Mouse (Mus musculus): Measurements from ENCODE around the gene Gm10974. TPM values are rescaled to one million over a fixed set of nuclear protein-coding genes. Genes with fewer than 3 reads are reported as not detected.

Gm10974 gene
- total RNA-seq, 2 experiments from 2014 or later, result not detected

GRCm38 (mm10) chr7:66397288-66397687 is 31.6 kb downstream of the Gm10974 start:
- intact Hi-C loops (cut with DNase I; ENCODE audit: low total_unique reads), result loop anchor here (5.0 kb wide), 1 partner anchor 295 kb away; no protein-coding TSS in a partner anchor
- DNase-seq, result no peak

DNA sequence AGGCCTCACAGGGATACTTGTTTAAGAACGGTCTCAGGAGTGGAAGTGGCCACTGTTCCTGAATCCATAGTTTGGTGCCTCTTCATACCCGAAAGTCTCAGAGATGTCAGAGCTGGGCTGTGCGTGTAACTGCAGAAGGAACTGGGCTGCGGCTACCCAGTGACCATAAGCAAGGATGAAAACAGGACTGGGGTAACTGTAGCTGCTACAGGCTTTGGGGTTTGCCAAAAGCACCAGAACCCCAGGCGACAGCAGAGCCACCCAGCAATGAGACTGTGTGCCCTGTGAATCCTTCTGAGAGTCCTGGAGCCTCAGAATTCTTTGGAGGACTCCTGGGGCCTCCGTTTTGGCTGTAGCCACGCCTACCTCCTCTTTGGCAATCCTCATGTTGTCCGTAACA is 35.9 kb downstream of the Gm10974 start:
- DNase-seq, result no peak
- intact Hi-C loops (cut with DNase I; ENCODE audit: low total_unique reads), result no loop called here

DNA sequence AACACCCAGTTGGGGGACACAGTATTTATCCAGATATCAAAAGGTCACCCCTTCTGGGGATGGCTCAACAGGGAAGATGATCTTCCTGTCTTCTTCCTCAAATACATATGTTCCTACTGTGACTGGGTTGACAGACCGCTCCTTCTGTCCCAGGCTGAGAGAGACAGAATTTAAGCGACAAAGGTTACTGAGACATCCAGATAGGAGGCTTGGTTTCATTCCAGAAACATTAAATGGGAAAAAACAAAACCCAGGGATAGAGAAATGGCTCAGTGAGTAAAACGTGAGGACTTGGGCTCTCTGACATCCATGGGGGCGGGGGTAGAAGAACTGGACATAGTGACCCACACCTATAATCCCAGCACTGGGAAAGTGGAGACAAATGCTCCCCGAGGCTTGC is 37.2 kb downstream of the Gm10974 start:
- intact Hi-C loops (cut with DNase I; ENCODE audit: low total_unique reads), result no loop called here
- no peak for DNase-seq

GRCm38 (mm10) chr7:66404141-66404540 is 38.4 kb downstream of the Gm10974 start:
- intact Hi-C loops (cut with DNase I; ENCODE audit: low total_unique reads), result no loop called here
- DNase-seq, result no peak

DNA sequence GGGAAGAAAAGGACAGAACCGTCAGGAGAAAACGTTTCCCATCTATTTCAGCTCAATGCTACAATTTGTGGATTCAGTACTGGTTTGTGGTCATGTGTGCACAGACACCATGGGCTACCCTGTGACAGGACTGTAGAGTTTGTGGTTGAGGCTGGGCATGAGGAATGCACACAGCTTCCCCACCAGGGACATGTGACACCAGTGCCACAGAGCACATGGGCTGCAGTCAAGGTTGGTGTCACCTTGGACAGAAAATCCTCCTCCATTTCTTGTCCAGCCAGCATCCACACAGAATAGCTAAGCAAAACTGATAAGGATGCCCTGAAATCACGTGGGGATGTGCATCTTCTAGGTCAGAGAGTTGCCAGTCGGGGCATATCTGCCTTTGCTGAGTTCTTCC is 39.1 kb downstream of the Gm10974 start:
- no peak for DNase-seq
- intact Hi-C loops (cut with DNase I; ENCODE audit: low total_unique reads), result no loop called here

DNA sequence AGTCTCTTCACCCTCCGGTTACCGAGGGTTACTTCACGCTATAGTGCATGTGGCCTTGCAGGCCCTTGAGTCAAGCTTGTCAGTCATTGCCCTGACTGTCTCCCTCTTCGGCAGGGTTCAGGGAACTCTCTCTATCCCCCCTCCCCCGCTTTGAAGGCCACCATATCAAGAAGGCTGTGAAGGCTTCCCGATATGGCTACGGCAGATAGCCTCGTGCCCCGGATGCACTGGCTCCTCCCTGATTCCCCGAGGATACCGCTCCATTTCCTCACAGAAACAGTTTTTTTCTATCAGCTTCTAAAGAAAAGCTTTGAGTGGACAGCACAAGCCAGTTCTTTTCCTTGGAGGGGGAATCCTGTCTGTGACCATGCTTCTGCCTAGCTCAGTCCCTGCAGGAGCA is 39.8 kb downstream of the Gm10974 start:
- DNase-seq, result no peak

DNA sequence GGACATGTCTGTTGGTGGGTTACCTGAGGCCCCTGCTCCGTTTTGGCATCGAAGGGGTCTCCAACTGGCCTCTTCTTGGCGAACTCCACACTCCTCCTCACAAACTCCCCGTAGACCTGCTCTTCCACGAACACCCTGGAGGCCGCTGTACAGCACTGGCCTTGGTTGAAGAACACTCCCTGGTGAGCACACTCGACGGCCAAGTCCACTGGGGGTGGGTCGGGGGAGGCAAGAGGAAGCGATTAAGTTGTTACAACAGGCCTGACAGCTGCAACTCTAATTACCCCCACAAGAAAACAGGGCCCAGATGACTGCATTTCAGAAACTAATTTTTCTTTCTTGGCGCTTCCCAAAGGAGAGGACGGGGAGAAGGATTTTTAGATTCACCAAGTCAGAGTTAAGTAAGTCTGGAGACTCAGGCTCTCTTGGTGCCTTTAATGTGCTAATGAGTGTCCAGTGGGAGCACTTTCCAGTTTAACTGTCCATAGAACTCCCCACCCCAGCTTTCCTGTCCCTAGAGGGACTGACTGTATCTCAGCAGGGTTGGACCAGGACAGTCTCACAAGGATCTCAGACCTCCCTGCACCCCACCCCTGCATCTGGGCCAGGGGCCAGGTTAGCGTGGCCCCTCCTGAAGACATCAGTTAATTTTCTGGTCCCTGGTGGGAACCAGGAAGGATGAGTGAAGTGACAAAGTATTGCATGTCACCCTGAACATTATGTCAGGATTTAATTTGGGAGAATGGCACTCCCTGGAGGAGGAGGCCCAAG is 40.4 kb downstream of the Gm10974 start:
- peak; percentile 49 for DNase-seq
- intact Hi-C loops (cut with DNase I; ENCODE audit: low total_unique reads), result no loop called here

More for the DNA sequence above, 39.8 kb downstream of the Gm10974 start:
- intact Hi-C loops (cut with DNase I; ENCODE audit: low total_unique reads), result no loop called here

- intact Hi-C loops (cut with DNase I; ENCODE audit: low total_unique reads), result no loop called here
- DNase-seq, result no peak
Observed at GRCm38 (mm10) chr7:66406971-66407370, 41.3 kb downstream of the Gm10974 start.

GRCm38 (mm10) chr7:66409433-66409832 is 43.7 kb downstream of the Gm10974 start:
- peak; percentile 32 for DNase-seq
- intact Hi-C loops (cut with DNase I; ENCODE audit: low total_unique reads), result no loop called here

DNA sequence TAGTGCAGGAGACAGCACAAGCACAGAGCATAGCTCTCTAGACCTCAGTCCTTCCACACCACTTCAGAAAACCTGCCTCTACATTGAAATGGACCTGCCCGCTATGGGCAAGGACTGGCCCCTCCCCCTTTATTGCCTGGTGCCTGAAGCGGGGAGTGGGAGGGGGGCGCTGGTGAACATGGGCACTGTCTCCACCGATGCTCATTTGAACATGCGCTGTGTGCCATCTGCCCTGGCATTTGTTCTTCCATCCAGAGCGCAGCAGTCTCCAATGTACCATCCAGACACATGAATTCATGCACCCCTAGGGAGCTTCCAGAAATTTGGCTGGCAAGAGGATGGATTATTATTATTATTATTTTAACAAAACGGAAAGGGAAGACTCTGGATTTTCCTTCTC is 47.4 kb downstream of the Gm10974 start:
- DNase-seq, result no peak
- intact Hi-C loops (cut with DNase I; ENCODE audit: low total_unique reads), result no loop called here

GRCm38 (mm10) chr7:66416829-66417228 is 51.1 kb downstream of the Gm10974 start:
- intact Hi-C loops (cut with DNase I; ENCODE audit: low total_unique reads), result loop anchor here (5.0 kb wide), 1 partner anchor 240 kb away; no protein-coding TSS in a partner anchor

DNA sequence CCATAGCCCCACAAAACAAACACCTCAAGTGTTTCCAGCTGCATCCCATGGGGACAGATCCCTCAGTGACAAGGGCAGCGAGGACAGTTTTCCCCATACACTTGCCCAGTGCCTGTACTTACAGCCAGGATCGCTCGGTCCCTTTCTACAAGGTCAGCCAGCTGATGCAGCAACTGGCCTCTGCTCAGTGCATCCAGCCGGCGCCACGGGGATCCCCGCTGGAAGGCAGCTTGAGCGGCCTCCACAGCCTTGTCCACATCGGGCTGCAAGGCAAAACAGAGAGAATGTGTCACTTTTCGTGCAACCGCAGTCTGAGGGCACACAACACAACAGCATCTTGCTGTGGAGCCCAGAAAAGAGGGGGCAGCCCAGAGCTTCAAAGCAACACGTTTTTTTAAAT is 53.3 kb downstream of the Gm10974 start:
- no peak for DNase-seq
- intact Hi-C loops (cut with DNase I; ENCODE audit: low total_unique reads), result loop anchor here (5.0 kb wide), 1 partner anchor 238 kb away; no protein-coding TSS in a partner anchor

More at GRCm38 (mm10) chr7:66416829-66417228, 51.1 kb downstream of the Gm10974 start:
- DNase-seq, result no peak

DNA sequence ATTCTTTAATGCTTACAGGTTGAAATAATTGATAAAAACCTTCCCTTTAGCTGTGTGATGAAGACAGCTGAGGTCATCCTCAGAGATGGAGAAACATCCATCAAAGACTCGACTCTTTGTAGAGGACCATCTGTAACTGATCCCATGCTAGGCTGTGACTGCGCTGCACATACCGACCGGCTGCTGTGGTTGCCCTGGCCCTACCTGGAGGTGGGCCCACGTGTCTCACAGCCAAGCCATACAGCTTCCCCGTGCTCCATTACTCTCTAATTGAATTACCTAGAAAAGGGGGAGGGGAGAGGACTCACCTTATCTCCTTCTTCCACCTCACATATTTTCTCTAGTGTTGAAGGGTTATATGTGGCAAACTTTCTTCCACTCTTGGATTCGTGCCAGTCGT is 56.2 kb downstream of the Gm10974 start:
- intact Hi-C loops (cut with DNase I; ENCODE audit: low total_unique reads), result no loop called here
- no peak for DNase-seq

- intact Hi-C loops (cut with DNase I; ENCODE audit: low total_unique reads), result no loop called here
Observed at GRCm38 (mm10) chr7:66427053-66427436, 61.3 kb downstream of the Gm10974 start.

DNA sequence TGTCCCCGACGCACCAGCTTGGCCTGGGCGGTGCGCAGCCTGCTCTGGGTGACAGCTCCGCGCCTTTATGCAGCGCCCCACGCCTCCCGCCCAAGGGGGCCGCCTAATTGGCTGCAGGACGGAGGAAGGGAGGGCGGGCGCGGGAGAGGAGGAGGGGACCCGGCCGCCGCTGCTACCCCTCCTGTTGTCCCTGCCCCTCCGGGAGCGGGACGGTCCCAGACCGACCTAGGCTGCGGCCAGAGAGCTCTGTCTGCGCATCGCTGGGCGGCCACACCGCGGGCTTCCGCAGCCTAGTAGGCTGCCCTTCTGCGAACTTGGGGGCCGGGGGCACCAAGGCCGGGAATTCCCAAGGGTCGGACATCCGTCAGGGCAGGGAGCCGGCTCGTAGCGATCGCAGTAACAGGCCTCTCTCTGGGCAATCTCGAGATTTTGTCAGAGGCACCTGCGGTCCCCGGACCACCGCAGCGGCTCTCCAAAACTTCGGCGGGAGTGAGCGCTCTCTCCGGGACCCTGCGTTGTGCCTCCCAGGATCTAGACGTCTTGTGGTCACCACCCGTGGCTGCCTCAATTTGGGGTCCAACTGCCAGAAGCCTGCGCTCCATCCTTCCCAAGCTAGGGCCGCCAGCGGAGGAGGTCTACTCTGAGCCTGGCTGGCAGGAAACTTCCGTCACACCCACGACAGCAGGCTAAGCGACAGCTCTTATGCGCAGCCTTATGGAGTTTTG is 61.9 kb downstream of the Gm10974 start, which contains the start of gene Aldh1a3:
Aldh1a3 (minus strand) TSS at position 81 of the 725 bp plus-strand sequence.
- DNase-seq, result peak; percentile 68
- intact Hi-C loops (cut with DNase I; ENCODE audit: low total_unique reads), result no loop called here

More at GRCm38 (mm10) chr7:66427053-66427436, 61.3 kb downstream of the Gm10974 start:
- no peak for DNase-seq

DNA sequence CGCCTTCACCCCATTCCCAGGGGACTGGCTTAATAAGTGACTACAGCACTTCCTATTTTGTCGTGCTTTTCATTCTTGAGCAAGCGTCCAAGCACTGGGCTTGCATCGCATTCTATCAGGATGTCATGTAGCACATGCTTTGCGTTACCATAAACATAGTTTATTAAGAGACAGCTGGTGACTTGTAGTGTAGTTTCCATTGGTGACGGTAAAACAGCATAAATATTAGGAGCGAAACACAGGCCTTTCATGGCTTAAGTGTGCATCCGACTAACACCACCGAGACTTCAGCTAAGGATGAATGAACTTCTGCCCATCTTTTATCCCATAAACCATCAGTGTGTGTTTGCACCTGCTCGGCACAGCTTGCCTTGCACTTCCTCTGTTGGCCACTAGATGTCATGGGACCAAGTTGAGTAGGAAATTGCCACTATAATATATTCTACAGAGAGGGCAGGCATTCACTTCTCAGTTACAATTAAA is 68.8 kb downstream of the Gm10974 start:
- DNase-seq, result peak; percentile 55
- intact Hi-C loops (cut with DNase I; ENCODE audit: low total_unique reads), result loop anchor here (2.0 kb wide), 1 partner anchor 228 kb away; no protein-coding TSS in a partner anchor
